Mouse (Mus musculus): Measurements from ENCODE around the gene Chst4. TPM values are rescaled to one million over a fixed set of nuclear protein-coding genes. Genes with fewer than 3 reads are reported as not detected.
A peak's percentile ranks its signal among the peaks of the same experiment; 100 is the strongest.

The Chst4 gene
- total and polyA plus RNA-seq, 3 experiments = not detected

DNA sequence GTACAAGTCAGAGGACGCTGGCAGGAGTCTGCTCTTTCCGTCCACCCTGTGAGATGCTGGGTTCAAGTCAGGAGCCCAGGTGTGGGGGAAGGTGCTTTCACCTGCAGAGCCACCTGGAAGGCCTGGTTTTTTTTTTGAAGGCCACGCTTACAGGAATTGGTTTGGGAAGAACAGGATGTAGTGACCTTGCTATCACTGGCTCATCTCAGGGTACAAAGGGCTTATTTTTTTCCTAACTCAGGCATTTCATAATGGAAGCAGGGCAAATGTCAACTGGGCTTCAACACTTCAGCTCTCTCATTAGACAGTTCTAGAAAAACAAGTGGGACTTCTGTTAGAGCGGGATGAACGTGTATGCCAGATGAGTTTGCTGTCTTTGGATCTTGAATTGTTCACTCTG lies 35.2 kb downstream of the Chst4 start:
- no peak for TF ChIP-seq GABPA (IDR thresholded peaks at IDR 0.05; ENCODE audit: insufficient replicate concordance, low read depth, low read length)
- no peak for TF ChIP-seq MAZ (IDR thresholded peaks at IDR 0.05; ENCODE audit: low read depth, low read length)
- TF ChIP-seq NELFE (IDR thresholded peaks at IDR 0.05; ENCODE audit: low read depth, low read length) = no peak
- no peak for TF ChIP-seq HCFC1 (IDR thresholded peaks at IDR 0.05; ENCODE audit: low read depth, low read length)
- TF ChIP-seq RAD21 (IDR thresholded peaks at IDR 0.05; ENCODE audit: low read depth, low read length) = no peak
- no peak for TF ChIP-seq CHD2 (IDR thresholded peaks at IDR 0.05; ENCODE audit: low read length)
- no peak for TF ChIP-seq JUND (conservative IDR thresholded peaks at IDR 0.05; ENCODE audit: low read depth, low read length)
- no peak for TF ChIP-seq POLR2AphosphoS2 (IDR thresholded peaks at IDR 0.05; ENCODE audit: low read depth, low read length)
- no peak for TF ChIP-seq MXI1 (IDR thresholded peaks at IDR 0.05; ENCODE audit: low read depth, low read length)
- no peak for TF ChIP-seq SMC3 (IDR thresholded peaks at IDR 0.05; ENCODE audit: low read depth, low read length)
- dilution Hi-C loops (cut with MboI; ENCODE audit: extremely low pct_ligation_motif_present, extremely low pct_unique_long_range_greater_than_20kb, low sequenced_read_pairs) (no loop called here), in situ Hi-C loops (cut with MboI; ENCODE audit: low pct_ligation_motif_present, low pct_unique_long_range_greater_than_20kb, low sequenced_read_pairs) (loop anchor here (10.0 kb wide), 1 partner anchor 149 kb away; no protein-coding TSS in a partner anchor)

DNA sequence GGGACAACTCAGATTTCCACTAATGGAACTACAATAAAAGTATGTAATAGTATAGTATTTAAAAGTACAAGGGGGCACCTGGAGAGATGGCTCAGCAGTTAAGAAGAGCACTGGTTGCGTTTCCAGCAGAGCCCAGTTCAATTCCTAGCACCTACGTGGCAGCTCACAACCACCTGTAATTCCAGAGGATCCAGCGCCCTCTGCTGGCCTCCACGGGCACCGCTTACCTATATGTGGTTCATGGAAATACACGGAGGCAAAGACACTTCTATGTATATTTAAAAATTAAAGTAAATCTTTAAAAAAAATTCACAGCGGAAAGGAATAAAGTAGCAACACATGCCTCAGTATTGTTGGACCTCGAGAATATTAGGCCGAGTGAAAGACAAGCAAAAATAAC lies 36.6 kb downstream of the Chst4 start:
- Histone ChIP-seq H3K9me3 (replicated peaks; ENCODE audit: low read length) (no peaks in the 10 kb centered on the region), H3K27ac (ENCODE audit: insufficient read depth, low read depth) (no peak overlapping the region), H3K27me3 (replicated peaks) (peaks cover 4% of the 10 kb centered on the region), H3K4me2 (ENCODE audit: insufficient read depth, low read depth, poor library complexity, severe bottlenecking) (no peak overlapping the region; the same call in 1 of the 2 replicates), H3K4me3 (replicated peaks in 1 of 3; ENCODE audit: low read depth in 2 of 3, low read length in 2 of 3, poor library complexity in 1 of 3) (no peak overlapping the region), H3K36me3 (replicated peaks in 1 of 2; ENCODE audit: control insufficient read depth in 1 of 2, insufficient read depth in 1 of 2, low read length in 1 of 2) (no peaks in the 10 kb centered on the region), H3K9ac (ENCODE audit: insufficient read depth, low read depth) (no peak overlapping the region), H3K4me1 (ENCODE audit: control insufficient read depth in 1 of 2, insufficient read depth in 2 of 2) (no peaks in the 10 kb centered on the region), H3K79me2 (replicated peaks; ENCODE audit: control insufficient read depth, extremely low read depth, insufficient read depth, poor library complexity, severe bottlenecking) (no peaks in the 10 kb centered on the region)
- in situ Hi-C loops (cut with MboI; ENCODE audit: low pct_ligation_motif_present, low pct_unique_long_range_greater_than_20kb, low sequenced_read_pairs) = loop anchor here (10.0 kb wide), 1 partner anchor 148 kb away; no protein-coding TSS in a partner anchor
- dilution Hi-C loops (cut with MboI; ENCODE audit: extremely low pct_ligation_motif_present, extremely low pct_unique_long_range_greater_than_20kb, low sequenced_read_pairs) = no loop called here
- no peak for TF ChIP-seq USF2 (conservative IDR thresholded peaks at IDR 0.05; ENCODE audit: low read depth, low read length)
- TF ChIP-seq BHLHE40 (IDR thresholded peaks at IDR 0.05; ENCODE audit: low read depth, low read length) = no peak
- peak; percentile 80 for TF ChIP-seq RAD21 (IDR thresholded peaks at IDR 0.05; ENCODE audit: low read depth, low read length)
- peak; percentile 77 for TF ChIP-seq SMC3 (IDR thresholded peaks at IDR 0.05; ENCODE audit: low read depth, low read length)
- no peak for TF ChIP-seq JUN (IDR thresholded peaks at IDR 0.05; ENCODE audit: insufficient read depth, low read depth, low read length)
- peak; percentile 8; the same call in 1 of the 2 replicates for TF ChIP-seq ZC3H11A (IDR thresholded peaks at IDR 0.05; ENCODE audit: low read depth, low read length)
- TF ChIP-seq MAX (IDR thresholded peaks at IDR 0.05; ENCODE audit: low read length) = no peak
- no peak for TF ChIP-seq POLR2A (IDR thresholded peaks at IDR 0.05; ENCODE audit: low read depth, low read length)
- peak; percentile 41 to 83; a peak in 3 of 4 replicates for TF ChIP-seq CTCF (conservative IDR thresholded peaks at IDR 0.05 in 1 of 2, IDR thresholded peaks at IDR 0.05 in 1 of 2; ENCODE audit: low read depth in 2 of 2, low read length in 2 of 2)
- peak; percentile 37 for DNase-seq (ENCODE audit: extremely low read depth)

More for the DNA sequence above, 35.2 kb downstream of the Chst4 start:
- H3K9ac ChIP-seq (ENCODE audit: insufficient read depth, low read depth) = no peak overlapping the region
- no peak overlapping the region for H3K27ac ChIP-seq (ENCODE audit: insufficient read depth, low read depth)
- H3K27me3 ChIP-seq (replicated peaks) = peaks cover 2% of the 10 kb centered on the region
- H3K4me3 ChIP-seq (replicated peaks in 1 of 3; ENCODE audit: low read depth in 2 of 3, low read length in 2 of 3, poor library complexity in 1 of 3) = no peak overlapping the region
- H3K4me2 ChIP-seq (ENCODE audit: insufficient read depth, low read depth, poor library complexity, severe bottlenecking) = no peak overlapping the region
- DNase-seq (ENCODE audit: extremely low read depth) = no peak
- H3K4me1 ChIP-seq (ENCODE audit: control insufficient read depth in 1 of 2, insufficient read depth in 2 of 2) = peaks cover 0 to 3% of the 10 kb centered on the region in 2 experiments; a peak in 2 of 4 replicates
- no peaks in the 10 kb centered on the region for H3K36me3 ChIP-seq (replicated peaks in 1 of 2; ENCODE audit: control insufficient read depth in 1 of 2, insufficient read depth in 1 of 2, low read length in 1 of 2)
- no peaks in the 10 kb centered on the region for H3K9me3 ChIP-seq (replicated peaks; ENCODE audit: low read length)
- no peaks in the 10 kb centered on the region for H3K79me2 ChIP-seq (replicated peaks; ENCODE audit: control insufficient read depth, extremely low read depth, insufficient read depth, poor library complexity, severe bottlenecking)
